Mouse (Mus musculus) embryonic facial prominence, embryonic 10.5 days (tissue): ENCODE data around the gene Spint1. TPM values are rescaled to one million over a fixed set of nuclear protein-coding genes. Genes with fewer than 3 reads are reported as not detected.
A peak's percentile ranks its signal among the peaks of the same experiment; 100 is the strongest.

Experiments used
- DNase-seq: peaks from one replicate; pipeline ENCODE4 v3.0.0-alpha.2; 2017; ENCODE audit warnings: low spot score
- H3K27ac ChIP-seq: fragments of 300-500 bp; sonication (generic); replicated peaks from 2 replicates; pipeline ENCODE4 v1.5.1; 2016; ENCODE audit warnings: mild to moderate bottlenecking
- H3K27me3 ChIP-seq: fragments of 300-500 bp; sonication (generic); replicated peaks from 2 replicates; pipeline ENCODE4 v1.6.1; 2016; ENCODE audit warnings: low read depth, mild to moderate bottlenecking; ENCODE audit not compliant: poor library complexity, severe bottlenecking
- H3K36me3 ChIP-seq: fragments of 300-500 bp; sonication (generic); replicated peaks from 2 replicates; pipeline ENCODE4 v1.6.1; 2016; ENCODE audit warnings: mild to moderate bottlenecking, moderate library complexity
- H3K4me1 ChIP-seq: fragments of 300-500 bp; sonication (generic); 2 replicates; pipeline ENCODE4 v1.6.1; 2016
- H3K4me3 ChIP-seq: fragments of 300-500 bp; sonication (generic); 2 replicates; pipeline ENCODE4 v1.5.1; 2016; ENCODE audit warnings: mild to moderate bottlenecking, moderate library complexity
- H3K9me3 ChIP-seq: fragments of 300-500 bp; sonication (generic); 2 replicates; pipeline ENCODE4 v1.6.1; 2016; ENCODE audit warnings: mild to moderate bottlenecking
- WGBS: fragments of 180-500 bp; shearing (Covaris S2); methylation state at CpG from one replicate; pipeline ENCODE4 v1.1.7; 2016; 5-methylcytosine and 5-hydroxymethylcytosine counted together
- polyA plus RNA-seq: library from polyadenylated mRNA; unstranded; fragments of >200 nt; fragmentation: Nextera tagmentation; extraction: Ambion mirVana; gene quantifications from 2 replicates; pipeline ENCODE4 v1.2.1, GENCODE M21; 2016

Gene Spint1
- polyA plus RNA-seq: 11.1 and 11.4 TPM in 2 replicates

- Histone ChIP-seq H3K4me3 (peak within 1 kb of the TSS; percentile 61), H3K36me3 (no peaks in the 10 kb centered on the region), H3K27ac (peak within 1 kb of the TSS; percentile 78), H3K4me1 (peaks cover 15% of the 10 kb centered on the region), H3K27me3 (peaks cover 77% of the 10 kb centered on the region), H3K9me3 (no peaks in the 10 kb centered on the region)
- DNase-seq: peak; percentile 59
- under 1% methylated on average over 73 of the region's 73 CpGs for WGBS
Measured at GRCm38 (mm10) chr2:119237210-119237870, at the start of gene Spint1. Spint1 (plus strand) TSS chr2:119237362.

GRCm38 (mm10) chr2:119189029-119189710 lies 48.0 kb upstream of the Spint1 start:
- WGBS: 6% methylated on average over 15 of the region's 15 CpGs
- Histone ChIP-seq H3K27me3 (no peaks in the 10 kb centered on the region), H3K36me3 (peaks cover 19% of the 10 kb centered on the region), H3K27ac (0 out of 2 replicates have a peak overlapping the region, but pooled peaks have one; percentile 20), H3K4me3 (peak overlapping the region; percentile 52), H3K9me3 (no peaks in the 10 kb centered on the region), H3K4me1 (peaks cover 8% of the 10 kb centered on the region)
- peak; percentile 89 for DNase-seq

DNA sequence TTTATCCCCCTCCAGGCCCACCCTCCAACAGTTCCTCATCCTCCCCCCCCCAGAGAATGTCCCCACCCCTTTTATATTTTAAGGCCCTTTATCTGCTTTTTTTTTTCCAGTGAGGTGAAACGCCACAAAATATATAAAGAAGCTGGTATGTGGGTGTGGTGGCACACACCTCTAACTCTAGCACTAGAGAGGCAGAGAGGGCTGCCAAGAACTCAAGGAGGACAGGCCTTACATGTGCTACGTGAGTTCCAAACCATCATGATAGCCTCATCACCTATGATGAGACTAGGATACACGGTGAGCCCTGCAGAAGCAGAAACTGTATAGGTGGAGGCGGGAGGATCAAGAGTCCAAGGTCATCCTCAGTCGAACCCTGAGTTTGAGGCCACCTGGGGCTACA lies 46.2 kb upstream of the Spint1 start:
- Histone ChIP-seq H3K36me3 (peaks cover 3% of the 10 kb centered on the region), H3K4me1 (peaks cover 11% of the 10 kb centered on the region), H3K27ac (no peak overlapping the region), H3K27me3 (no peaks in the 10 kb centered on the region), H3K4me3 (no peak overlapping the region), H3K9me3 (no peaks in the 10 kb centered on the region)
- WGBS: 89% methylated on average over 5 of the region's 5 CpGs
- no peak for DNase-seq

DNA sequence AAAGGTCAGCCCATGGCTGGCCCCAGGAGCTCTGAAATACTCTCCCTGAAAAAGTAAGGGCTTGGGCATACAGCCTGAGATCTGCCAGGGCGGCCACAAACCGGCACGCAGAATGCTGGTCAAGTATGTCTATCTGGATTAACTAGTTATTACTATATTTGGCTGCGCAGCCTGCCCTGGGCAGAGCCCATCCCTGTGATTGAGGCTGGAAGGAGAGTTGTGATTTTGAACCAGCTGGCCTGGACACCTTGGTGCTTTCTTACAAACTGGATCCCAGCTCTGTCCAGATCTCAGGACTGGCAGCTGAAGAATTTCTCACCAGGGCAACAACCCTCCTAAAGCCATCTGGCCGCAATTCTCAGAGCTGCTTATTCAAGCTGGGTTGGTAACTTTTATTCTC lies 43.0 kb upstream of the Spint1 start:
- Histone ChIP-seq H3K27me3 (no peaks in the 10 kb centered on the region), H3K27ac (no peak overlapping the region), H3K36me3 (no peaks in the 10 kb centered on the region), H3K4me3 (no peak overlapping the region), H3K4me1 (peaks cover 29% of the 10 kb centered on the region), H3K9me3 (no peaks in the 10 kb centered on the region)
- WGBS: 93% methylated on average over 5 of the region's 5 CpGs
- no peak for DNase-seq

DNA sequence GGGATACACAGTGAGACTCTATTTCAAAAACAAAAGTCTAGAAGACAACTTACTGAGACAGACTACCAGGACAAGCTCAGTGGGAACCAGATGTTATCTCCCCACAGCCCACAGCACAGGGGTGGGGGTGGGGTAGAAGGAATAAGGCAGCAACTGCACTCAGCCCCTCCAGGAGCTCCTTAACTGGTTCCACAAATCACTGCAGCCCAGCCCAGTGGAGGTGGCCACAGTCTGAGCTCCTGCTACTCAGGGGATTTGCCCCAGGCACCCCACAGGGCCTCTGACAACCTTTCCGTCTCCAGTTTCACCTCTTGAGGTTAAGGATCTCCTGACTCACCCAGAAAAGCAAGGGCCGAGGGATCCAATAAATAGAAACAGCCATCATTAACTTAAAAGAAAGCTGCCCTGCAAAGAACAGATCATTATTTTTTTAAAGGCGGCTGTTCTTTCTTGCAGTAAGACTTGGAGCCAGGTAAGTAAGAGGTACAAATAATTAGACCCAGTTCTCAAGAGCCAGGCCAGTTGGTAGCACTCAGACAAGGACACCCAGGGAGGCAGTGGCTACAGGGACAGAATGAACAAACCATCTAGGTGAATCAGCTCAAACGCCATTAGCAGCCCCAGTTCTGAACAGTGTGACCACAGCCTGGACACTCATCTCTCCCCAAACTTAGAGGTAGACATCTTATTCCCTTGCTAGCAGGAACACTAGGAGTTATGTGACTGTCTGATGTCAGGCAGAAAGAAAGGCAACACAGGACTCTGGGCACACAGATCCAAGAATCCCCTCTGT lies 40.6 kb upstream of the Spint1 start:
- Histone ChIP-seq H3K9me3 (no peaks in the 10 kb centered on the region), H3K4me3 (peak overlapping the region; percentile 5; the same call in 1 of the 2 replicates), H3K36me3 (no peaks in the 10 kb centered on the region), H3K27me3 (no peaks in the 10 kb centered on the region), H3K4me1 (peaks cover 26% of the 10 kb centered on the region), H3K27ac (peak overlapping the region; percentile 19; the same call in 1 of the 2 replicates)
- 20% methylated on average over 4 of the region's 4 CpGs for WGBS
- DNase-seq: peak; percentile 62

DNA sequence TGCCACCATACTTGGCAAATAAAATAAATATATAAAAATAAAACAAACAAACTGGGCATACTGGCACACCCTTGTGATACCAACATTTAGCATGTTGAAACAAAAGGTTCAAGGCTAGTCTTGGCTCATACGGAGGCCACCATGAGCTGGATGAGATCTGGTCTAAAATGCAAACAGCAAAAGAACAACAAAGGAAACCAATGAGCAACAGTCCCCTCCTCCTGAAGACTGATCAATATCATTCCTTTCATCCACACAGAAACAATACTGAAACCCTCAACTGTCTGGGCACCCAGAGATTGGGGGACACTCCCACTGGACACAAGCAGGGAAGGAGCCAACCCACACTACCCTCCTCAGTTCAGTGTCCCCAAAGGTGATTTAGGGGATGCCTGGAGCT lies 39.7 kb upstream of the Spint1 start:
- Histone ChIP-seq H3K9me3 (no peaks in the 10 kb centered on the region), H3K27ac (no peak overlapping the region), H3K4me1 (peaks cover 26% of the 10 kb centered on the region), H3K27me3 (no peaks in the 10 kb centered on the region), H3K36me3 (no peaks in the 10 kb centered on the region), H3K4me3 (no peak overlapping the region)
- WGBS: 89% methylated on average over 1 of the region's 1 CpGs
- DNase-seq: no peak

- DNase-seq: no peak
- H3K27ac ChIP-seq: no peak overlapping the region
- peaks cover 28% of the 10 kb centered on the region for H3K4me1 ChIP-seq
- H3K9me3 ChIP-seq: no peaks in the 10 kb centered on the region
- WGBS: 23% methylated on average over 1 of the region's 1 CpGs
- no peak overlapping the region for H3K4me3 ChIP-seq
- no peaks in the 10 kb centered on the region for H3K36me3 ChIP-seq
- H3K27me3 ChIP-seq: no peaks in the 10 kb centered on the region
Measured at GRCm38 (mm10) chr2:119198049-119198448, 39.1 kb upstream of the Spint1 start.

GRCm38 (mm10) chr2:119198934-119199333 lies 38.2 kb upstream of the Spint1 start:
- Histone ChIP-seq H3K27ac (no peak overlapping the region), H3K9me3 (no peaks in the 10 kb centered on the region), H3K4me3 (no peak overlapping the region), H3K4me1 (peaks cover 29% of the 10 kb centered on the region), H3K27me3 (no peaks in the 10 kb centered on the region), H3K36me3 (no peaks in the 10 kb centered on the region)
- DNase-seq: no peak
- WGBS: 71% methylated on average over 3 of the region's 3 CpGs

GRCm38 (mm10) chr2:119202914-119203453 lies 34.2 kb upstream of the Spint1 start:
- H3K36me3 ChIP-seq: no peaks in the 10 kb centered on the region
- peaks cover 20% of the 10 kb centered on the region for H3K4me1 ChIP-seq
- DNase-seq: no peak
- H3K9me3 ChIP-seq: no peaks in the 10 kb centered on the region
- no peak overlapping the region for H3K4me3 ChIP-seq
- no peaks in the 10 kb centered on the region for H3K27me3 ChIP-seq
- no peak overlapping the region for H3K27ac ChIP-seq
- 90% methylated on average over 5 of the region's 5 CpGs for WGBS

GRCm38 (mm10) chr2:119203871-119204460 lies 33.2 kb upstream of the Spint1 start:
- no peaks in the 10 kb centered on the region for H3K27me3 ChIP-seq
- 87% methylated on average over 4 of the region's 4 CpGs for WGBS
- H3K4me1 ChIP-seq: peaks cover 11% of the 10 kb centered on the region
- H3K9me3 ChIP-seq: no peaks in the 10 kb centered on the region
- no peaks in the 10 kb centered on the region for H3K36me3 ChIP-seq
- DNase-seq: no peak
- no peak overlapping the region for H3K4me3 ChIP-seq
- no peak overlapping the region for H3K27ac ChIP-seq

- peaks cover 28% of the 10 kb centered on the region for H3K36me3 ChIP-seq
Measured at GRCm38 (mm10) chr2:119207961-119208343, 29.2 kb upstream of the Spint1 start.

More at GRCm38 (mm10) chr2:119207961-119208343, 29.2 kb upstream of the Spint1 start:
- H3K4me1 ChIP-seq: peaks cover 21% of the 10 kb centered on the region
- peak overlapping the region; percentile 68 for H3K4me3 ChIP-seq
- H3K27ac ChIP-seq: peak overlapping the region; percentile 90
- H3K9me3 ChIP-seq: no peaks in the 10 kb centered on the region
- DNase-seq: peak; percentile 11
- 23% methylated on average over 6 of the region's 6 CpGs for WGBS
- H3K27me3 ChIP-seq: no peaks in the 10 kb centered on the region
